Mouse (Mus musculus): Measurements from ENCODE around the gene Rtl5. TPM values are rescaled to one million over a fixed set of nuclear protein-coding genes. Genes with fewer than 3 reads are reported as not detected.
A peak's percentile ranks its signal among the peaks of the same experiment; 100 is the strongest.

Rtl5 gene
- polyA plus RNA-seq, 1 experiment from 2014 or later, result 3.4 TPM

- Histone ChIP-seq H3K9ac (replicated peaks; ENCODE audit: low read length) (no peak overlapping the region), H3K4me3 (ENCODE audit: low read length) (no peak overlapping the region), H3K27me3 (ENCODE audit: insufficient read depth, low read length) (peaks cover 8% of the 10 kb centered on the region; the same call in 1 of the 2 replicates), H3K27ac (ENCODE audit: low read length) (no peak overlapping the region), H3K4me1 (ENCODE audit: insufficient read depth, low read length) (peaks cover 6% of the 10 kb centered on the region; the same call in 1 of the 2 replicates), H3K36me3 (ENCODE audit: insufficient read depth, low read length) (no peaks in the 10 kb centered on the region), H3K4me2 (replicated peaks; ENCODE audit: low read depth, low read length) (no peak overlapping the region), H3K9me3 (ENCODE audit: low read length) (no peaks in the 10 kb centered on the region)
- no peak for ATAC-seq (ENCODE audit: low FRiP score, low TSS enrichment)
- 93% methylated on average over 24 of the region's 24 CpGs for WGBS
Observed at GRCm38 (mm10) chrX:102068811-102069540, 2.1 kb downstream of the Rtl5 start.

GRCm38 (mm10) chrX:102067118-102067517 lies 4.0 kb downstream of the Rtl5 start:
- ATAC-seq (ENCODE audit: low FRiP score, low TSS enrichment), result no peak
- peaks cover 6% of the 10 kb centered on the region; the same call in 1 of the 2 replicates for H3K4me1 ChIP-seq (ENCODE audit: insufficient read depth, low read length)
- 77% methylated on average over 6 of the region's 6 CpGs for WGBS
- H3K9ac ChIP-seq (replicated peaks; ENCODE audit: low read length), result no peak overlapping the region
- no peak overlapping the region for H3K4me2 ChIP-seq (replicated peaks; ENCODE audit: low read depth, low read length)
- no peaks in the 10 kb centered on the region for H3K9me3 ChIP-seq (ENCODE audit: low read length)
- H3K27me3 ChIP-seq (ENCODE audit: insufficient read depth, low read length), result peaks cover 13% of the 10 kb centered on the region; the same call in 1 of the 2 replicates
- H3K4me3 ChIP-seq (ENCODE audit: low read length), result no peak overlapping the region
- no peaks in the 10 kb centered on the region for H3K36me3 ChIP-seq (ENCODE audit: insufficient read depth, low read length)
- no peak overlapping the region for H3K27ac ChIP-seq (ENCODE audit: low read length)

DNA sequence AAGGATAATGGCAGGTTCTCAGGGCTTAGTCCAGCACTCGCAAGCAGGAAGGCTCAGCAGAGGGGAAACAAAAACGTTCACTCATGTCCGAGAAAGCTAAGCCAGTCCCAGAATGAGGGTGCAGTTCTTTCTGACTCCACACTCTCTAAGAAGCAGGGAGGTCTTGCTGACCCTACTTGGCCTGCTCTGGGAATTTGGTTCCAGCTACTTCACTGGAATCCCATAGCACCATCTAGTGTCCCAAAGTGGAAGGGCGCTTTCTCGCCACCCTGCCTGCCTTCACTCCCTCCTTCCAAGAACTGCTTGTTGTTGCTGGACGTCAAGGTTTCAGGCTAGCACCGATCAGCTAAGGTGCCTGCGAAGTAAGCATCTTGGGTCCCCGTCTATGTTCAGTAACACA lies 5.0 kb downstream of the Rtl5 start:
- Histone ChIP-seq H3K4me3 (ENCODE audit: low read length) (no peak overlapping the region), H3K27ac (ENCODE audit: low read length) (no peak overlapping the region), H3K36me3 (ENCODE audit: insufficient read depth, low read length) (no peaks in the 10 kb centered on the region), H3K9me3 (ENCODE audit: low read length) (no peaks in the 10 kb centered on the region), H3K9ac (replicated peaks; ENCODE audit: low read length) (no peak overlapping the region), H3K4me2 (replicated peaks; ENCODE audit: low read depth, low read length) (no peak overlapping the region), H3K27me3 (ENCODE audit: insufficient read depth, low read length) (peaks cover 13% of the 10 kb centered on the region; the same call in 1 of the 2 replicates), H3K4me1 (ENCODE audit: insufficient read depth, low read length) (0 out of 2 replicates have a peak, but pooled peaks cover 6% of the 10 kb centered on the region)
- peak; percentile 27; the same call in 1 of the 2 replicates for ATAC-seq (ENCODE audit: low FRiP score, low TSS enrichment)
- WGBS, result 27% methylated on average over 9 of the region's 9 CpGs

- Histone ChIP-seq H3K4me2 (replicated peaks; ENCODE audit: low read depth, low read length) (no peak overlapping the region), H3K27ac (ENCODE audit: low read length) (no peak overlapping the region), H3K27me3 (ENCODE audit: insufficient read depth, low read length) (peaks cover 13% of the 10 kb centered on the region; the same call in 1 of the 2 replicates), H3K9ac (replicated peaks; ENCODE audit: low read length) (no peak overlapping the region), H3K9me3 (ENCODE audit: low read length) (no peaks in the 10 kb centered on the region), H3K4me3 (ENCODE audit: low read length) (no peak overlapping the region), H3K4me1 (ENCODE audit: insufficient read depth, low read length) (0 out of 2 replicates have a peak, but pooled peaks cover 6% of the 10 kb centered on the region), H3K36me3 (ENCODE audit: insufficient read depth, low read length) (no peaks in the 10 kb centered on the region)
- no peak for ATAC-seq (ENCODE audit: low FRiP score, low TSS enrichment)
- 51% methylated on average over 4 of the region's 4 CpGs for WGBS
Observed at GRCm38 (mm10) chrX:102065213-102065775, 5.8 kb downstream of the Rtl5 start.

DNA sequence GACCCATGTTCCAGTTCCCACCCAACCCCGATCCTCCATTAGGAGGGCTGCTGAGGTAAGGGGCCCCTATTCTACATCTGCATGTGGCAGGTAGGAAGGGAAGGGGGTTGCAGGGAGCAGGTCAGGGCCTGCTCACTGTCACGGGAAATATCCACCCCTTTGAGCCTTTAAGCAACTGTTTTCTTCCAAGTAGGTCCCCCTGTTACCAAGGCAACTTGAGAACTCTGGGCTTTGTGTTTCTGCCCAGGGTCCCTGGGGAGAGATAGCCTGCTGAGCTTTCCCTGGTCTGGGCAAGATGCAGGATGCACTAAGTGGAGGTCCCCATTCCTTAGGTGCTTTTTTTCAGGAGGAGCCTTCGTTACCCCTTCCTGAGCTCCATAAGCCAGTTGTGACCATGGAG lies 7.0 kb downstream of the Rtl5 start:
- Histone ChIP-seq H3K36me3 (ENCODE audit: insufficient read depth, low read length) (no peaks in the 10 kb centered on the region), H3K4me2 (replicated peaks; ENCODE audit: low read depth, low read length) (no peak overlapping the region), H3K4me1 (ENCODE audit: insufficient read depth, low read length) (no peaks in the 10 kb centered on the region), H3K27me3 (ENCODE audit: insufficient read depth, low read length) (peaks cover 13% of the 10 kb centered on the region; the same call in 1 of the 2 replicates), H3K9me3 (ENCODE audit: low read length) (no peaks in the 10 kb centered on the region), H3K9ac (replicated peaks; ENCODE audit: low read length) (no peak overlapping the region), H3K27ac (ENCODE audit: low read length) (no peak overlapping the region), H3K4me3 (ENCODE audit: low read length) (no peak overlapping the region)
- 62% methylated on average over 3 of the region's 3 CpGs for WGBS
- ATAC-seq (ENCODE audit: low FRiP score, low TSS enrichment), result no peak

DNA sequence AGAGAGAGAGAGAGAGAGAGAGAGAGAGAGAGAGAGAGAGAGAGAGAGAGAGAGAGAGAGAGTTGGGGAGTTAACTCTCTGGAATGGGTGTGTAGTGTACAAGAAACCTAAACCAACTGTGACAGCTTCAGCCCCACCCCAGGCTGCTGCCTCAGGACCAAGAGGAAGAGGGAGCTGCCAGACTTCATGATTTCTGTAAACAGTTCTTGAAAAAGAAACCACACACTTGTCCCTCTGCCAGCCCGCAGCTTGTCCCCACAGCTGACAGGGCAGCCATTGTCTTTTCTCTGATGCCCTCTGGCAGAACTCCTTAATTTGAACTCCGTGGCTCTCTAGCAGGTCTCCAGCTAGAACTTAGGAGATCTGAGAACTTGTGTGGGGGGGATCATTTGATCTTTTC lies 10.2 kb downstream of the Rtl5 start:
- 31% methylated on average over 2 of the region's 2 CpGs for WGBS
- H3K9ac ChIP-seq (replicated peaks; ENCODE audit: low read length), result no peak overlapping the region
- H3K36me3 ChIP-seq (ENCODE audit: insufficient read depth, low read length), result no peaks in the 10 kb centered on the region
- H3K4me3 ChIP-seq (ENCODE audit: low read length), result no peak overlapping the region
- no peak overlapping the region for H3K27ac ChIP-seq (ENCODE audit: low read length)
- no peak for ATAC-seq (ENCODE audit: low FRiP score, low TSS enrichment)
- H3K27me3 ChIP-seq (ENCODE audit: insufficient read depth, low read length), result peaks cover 7% of the 10 kb centered on the region; the same call in 1 of the 2 replicates
- no peak overlapping the region for H3K4me2 ChIP-seq (replicated peaks; ENCODE audit: low read depth, low read length)
- H3K9me3 ChIP-seq (ENCODE audit: low read length), result no peaks in the 10 kb centered on the region
- no peaks in the 10 kb centered on the region for H3K4me1 ChIP-seq (ENCODE audit: insufficient read depth, low read length)

DNA sequence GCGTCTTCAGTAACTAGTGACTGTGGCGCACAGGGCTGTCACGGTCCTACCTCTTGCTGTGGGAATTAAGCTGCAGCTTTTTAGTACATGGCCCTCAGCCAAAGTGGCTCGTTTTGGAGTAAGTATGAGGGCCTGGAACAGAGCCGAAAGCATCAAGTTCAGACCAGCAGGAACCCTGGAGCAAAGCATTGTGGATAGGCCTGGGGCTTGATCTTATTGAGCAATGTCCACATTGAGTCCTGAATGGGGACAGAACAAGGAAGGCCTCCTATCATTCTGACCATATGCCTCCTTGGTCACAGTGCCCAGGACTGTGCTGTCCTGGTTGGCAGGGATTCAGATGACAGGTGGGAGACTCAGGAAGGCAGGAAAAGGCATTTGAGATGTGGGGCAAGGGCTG lies 10.9 kb downstream of the Rtl5 start:
- no peaks in the 10 kb centered on the region for H3K9me3 ChIP-seq (ENCODE audit: low read length)
- no peaks in the 10 kb centered on the region for H3K36me3 ChIP-seq (ENCODE audit: insufficient read depth, low read length)
- no peak for ATAC-seq (ENCODE audit: low FRiP score, low TSS enrichment)
- peaks cover 7% of the 10 kb centered on the region; the same call in 1 of the 2 replicates for H3K27me3 ChIP-seq (ENCODE audit: insufficient read depth, low read length)
- no peak overlapping the region for H3K4me2 ChIP-seq (replicated peaks; ENCODE audit: low read depth, low read length)
- WGBS, result 82% methylated on average over 5 of the region's 5 CpGs
- no peak overlapping the region for H3K9ac ChIP-seq (replicated peaks; ENCODE audit: low read length)
- no peaks in the 10 kb centered on the region for H3K4me1 ChIP-seq (ENCODE audit: insufficient read depth, low read length)
- H3K4me3 ChIP-seq (ENCODE audit: low read length), result no peak overlapping the region
- no peak overlapping the region for H3K27ac ChIP-seq (ENCODE audit: low read length)

DNA sequence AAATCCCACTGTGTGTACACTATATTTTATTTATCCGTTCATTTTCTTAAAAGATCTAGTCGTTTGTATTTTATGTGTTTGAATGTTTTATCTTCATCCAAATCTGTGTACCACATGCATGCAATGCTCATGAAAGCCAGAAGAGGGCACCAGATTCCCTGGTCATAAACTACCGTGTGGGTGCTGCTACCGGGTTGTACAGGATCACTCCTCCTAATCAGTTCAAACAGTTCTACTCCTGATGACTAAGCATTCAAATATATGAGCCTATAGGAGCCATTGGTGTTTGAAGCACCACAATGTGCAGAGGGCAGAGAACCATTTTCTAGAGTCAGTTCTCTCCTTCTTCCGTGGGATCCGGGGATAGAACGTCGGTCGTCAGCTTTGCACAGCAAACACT lies 11.7 kb downstream of the Rtl5 start:
- Histone ChIP-seq H3K4me1 (ENCODE audit: insufficient read depth, low read length) (no peaks in the 10 kb centered on the region), H3K36me3 (ENCODE audit: insufficient read depth, low read length) (no peaks in the 10 kb centered on the region), H3K27ac (ENCODE audit: low read length) (no peak overlapping the region), H3K4me3 (ENCODE audit: low read length) (no peak overlapping the region), H3K9me3 (ENCODE audit: low read length) (no peaks in the 10 kb centered on the region), H3K27me3 (ENCODE audit: insufficient read depth, low read length) (peaks cover 7% of the 10 kb centered on the region; the same call in 1 of the 2 replicates), H3K4me2 (replicated peaks; ENCODE audit: low read depth, low read length) (no peak overlapping the region), H3K9ac (replicated peaks; ENCODE audit: low read length) (no peak overlapping the region)
- no peak for ATAC-seq (ENCODE audit: low FRiP score, low TSS enrichment)
- 61% methylated on average over 9 of the region's 9 CpGs for WGBS

- no peak overlapping the region for H3K4me2 ChIP-seq (replicated peaks; ENCODE audit: low read depth, low read length)
- 91% methylated on average over 4 of the region's 4 CpGs for WGBS
- no peak overlapping the region for H3K4me3 ChIP-seq (ENCODE audit: low read length)
- no peaks in the 10 kb centered on the region for H3K9me3 ChIP-seq (ENCODE audit: low read length)
- no peak overlapping the region for H3K27ac ChIP-seq (ENCODE audit: low read length)
- peaks cover 6% of the 10 kb centered on the region; the same call in 1 of the 2 replicates for H3K27me3 ChIP-seq (ENCODE audit: insufficient read depth, low read length)
- no peak overlapping the region for H3K9ac ChIP-seq (replicated peaks; ENCODE audit: low read length)
- H3K36me3 ChIP-seq (ENCODE audit: insufficient read depth, low read length), result no peaks in the 10 kb centered on the region
- H3K4me1 ChIP-seq (ENCODE audit: insufficient read depth, low read length), result no peaks in the 10 kb centered on the region
- ATAC-seq (ENCODE audit: low FRiP score, low TSS enrichment), result no peak
Observed at GRCm38 (mm10) chrX:102054009-102054408, 17.1 kb downstream of the Rtl5 start.

DNA sequence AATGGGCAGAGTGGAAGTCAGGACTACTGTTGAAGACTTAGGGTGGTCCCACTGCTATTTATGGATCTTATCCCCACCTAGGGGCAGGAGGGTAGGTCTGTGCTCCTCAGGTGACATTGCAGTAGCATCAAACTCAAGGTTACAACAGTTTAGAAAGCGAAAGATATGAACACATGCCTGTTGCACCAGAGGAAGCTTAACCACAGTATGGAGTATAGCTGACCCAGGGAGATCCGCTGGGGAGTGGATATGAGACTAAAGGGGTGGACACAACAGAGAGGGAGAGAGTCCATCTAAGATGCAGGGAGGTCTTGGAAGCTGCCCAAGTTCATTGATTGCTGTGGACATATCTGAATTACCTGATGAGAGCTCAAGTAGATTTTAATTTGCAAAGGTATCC lies 17.7 kb downstream of the Rtl5 start:
- 94% methylated on average over 2 of the region's 2 CpGs for WGBS
- H3K36me3 ChIP-seq (ENCODE audit: insufficient read depth, low read length), result no peaks in the 10 kb centered on the region
- no peak for ATAC-seq (ENCODE audit: low FRiP score, low TSS enrichment)
- no peak overlapping the region for H3K4me2 ChIP-seq (replicated peaks; ENCODE audit: low read depth, low read length)
- H3K4me3 ChIP-seq (ENCODE audit: low read length), result no peak overlapping the region
- peaks cover 9% of the 10 kb centered on the region; the same call in 1 of the 2 replicates for H3K27me3 ChIP-seq (ENCODE audit: insufficient read depth, low read length)
- no peak overlapping the region for H3K27ac ChIP-seq (ENCODE audit: low read length)
- no peak overlapping the region for H3K9ac ChIP-seq (replicated peaks; ENCODE audit: low read length)
- H3K9me3 ChIP-seq (ENCODE audit: low read length), result no peaks in the 10 kb centered on the region
- H3K4me1 ChIP-seq (ENCODE audit: insufficient read depth, low read length), result no peaks in the 10 kb centered on the region

Data from kidney, embryonic 16.5 days (tissue).